Mouse (Mus musculus): ENCODE measurements around the gene Jpt1.

DNA sequence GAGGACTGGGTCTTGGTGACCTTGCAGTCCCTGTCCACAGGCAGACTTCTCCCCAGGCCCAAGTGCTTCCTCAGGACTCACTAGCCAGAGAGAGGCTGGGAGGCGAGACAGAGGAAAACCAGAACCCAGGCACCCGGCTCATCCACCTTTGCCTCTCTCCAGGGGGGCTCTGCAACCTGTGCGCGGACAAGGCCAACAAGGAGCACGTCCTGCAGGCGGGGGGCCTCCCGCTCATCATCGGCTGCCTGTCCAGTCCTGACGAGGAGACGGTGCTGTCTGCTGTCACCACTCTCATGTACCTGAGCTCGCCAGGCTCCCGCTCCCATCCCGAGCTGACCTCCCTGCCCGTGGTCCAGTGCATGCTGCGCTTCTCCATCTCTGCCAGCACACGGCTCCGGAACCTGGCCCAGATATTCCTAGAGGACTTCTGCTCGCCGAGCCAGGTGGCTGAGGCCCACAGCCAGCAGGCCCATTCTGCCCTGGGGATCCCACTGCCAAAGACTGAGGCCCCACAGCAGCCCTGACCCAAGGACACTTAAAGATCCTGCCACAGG, 25.6 kb downstream of the Jpt1 start:
- TF ChIP-seq CTCF (IDR thresholded peaks at IDR 0.05; ENCODE audit: control insufficient read depth, insufficient read depth, insufficient replicate concordance, low read depth, low read length) = no peak
- TF ChIP-seq POLR2A (IDR thresholded peaks at IDR 0.05; ENCODE audit: control insufficient read depth, low read depth, low read length) = no peak
